Mouse (Mus musculus) brain, adult 2 months (tissue): ENCODE data around the gene Gm1993.
"Not testable (repeated sequence)": the region's sequence is repeated elsewhere in the genome, so short reads cannot be mapped to it uniquely, and the experiment has no call there.

Source experiments
- DNase-seq: peaks from one replicate; pipeline ENCODE4 v3.0.0; 2011; ENCODE audit warnings: low read depth, low spot score

The Gm1993 gene

GRCm38 (mm10) chrX:25570352-25570751 is at the start of gene Gm1993:
Gm1993 (minus strand) TSS chrX:25570452.
- DNase-seq, result not testable (repeated sequence)
